ENCODE assay signal across 26 mouse cellular contexts in genomic region chr6:5679738-5680137, GRCm38 (mm10). TPM values are rescaled to one million over a fixed set of nuclear protein-coding genes. Genes with fewer than 3 reads are reported as not detected.
"Had no signal": no experiment of that assay in that cellular context is flagged by ENCODE, and none has a peak within 500 bp of the region (broad histone marks: within the 10 kb centered on the region; RNA-seq: fewer than 3 reads in every experiment).

No protein-coding gene starts in this region.

- H3K27ac ChIP-seq: heart, adult 2 months; heart, embryonic 13.5 days; heart, embryonic 15.5 days; hindbrain, embryonic 13.5 days; hindbrain, embryonic 15.5 days; hindbrain, postnatal 0 days; kidney, embryonic 15.5 days; kidney, postnatal 0 days; limb, embryonic 13.5 days; limb, embryonic 15.5 days; liver, embryonic 12.5 days had no signal

- H3K36me3 ChIP-seq: heart, embryonic 13.5 days; heart, embryonic 15.5 days; hindbrain, embryonic 13.5 days; hindbrain, embryonic 15.5 days; kidney, embryonic 15.5 days; limb, embryonic 13.5 days; limb, embryonic 15.5 days; liver, embryonic 12.5 days had no signal

- H3K4me1 ChIP-seq: heart, embryonic 15.5 days; hindbrain, embryonic 13.5 days; hindbrain, embryonic 15.5 days; kidney, embryonic 15.5 days; limb, embryonic 13.5 days; limb, embryonic 15.5 days; liver, embryonic 12.5 days had no signal

- H3K4me3 ChIP-seq: heart, adult 2 months; heart, embryonic 13.5 days; heart, embryonic 15.5 days; hindbrain, embryonic 13.5 days; hindbrain, embryonic 15.5 days; kidney, embryonic 15.5 days; limb, embryonic 13.5 days; limb, embryonic 15.5 days; liver, embryonic 12.5 days had no signal

- H3K27me3 ChIP-seq: heart, embryonic 13.5 days; heart, embryonic 15.5 days; hindbrain, embryonic 13.5 days; hindbrain, embryonic 15.5 days; kidney, embryonic 15.5 days; limb, embryonic 13.5 days; limb, embryonic 15.5 days; liver, embryonic 12.5 days had no signal

- DNase-seq: gastrocnemius, postnatal 14 days; gastrocnemius, postnatal 36 days; heart, adult 11 months; heart, adult 2 months; heart, postnatal 14 days; heart, postnatal 36 days; kidney, adult 11 months; kidney, adult 2 months; kidney, adult 9 months; kidney, postnatal 14 days; kidney, postnatal 36 days; layer of hippocampus, adult 9-11 months; layer of hippocampus, postnatal 36 days; left cerebral cortex, postnatal 4 days had no signal

- H3K4me2 ChIP-seq: heart, embryonic 11.5 days; heart, embryonic 13.5 days; heart, embryonic 15.5 days; hindbrain, embryonic 13.5 days; hindbrain, embryonic 15.5 days; kidney, embryonic 15.5 days; limb, embryonic 13.5 days; limb, embryonic 15.5 days; liver, embryonic 12.5 days had no signal

RNA-seq across cellular contexts. Expression of gene Dync1i1, which starts 45.7 kb away (rescaled TPM):
- polyA plus RNA-seq: liver, adult 2 months had no signal
